Mouse (Mus musculus) yolk sac, embryonic 10.5 days (tissue): ENCODE measurements around the gene Palm3.
"Not testable (repeated sequence)": the region's sequence is repeated elsewhere in the genome, so short reads cannot be mapped to it uniquely, and the experiment has no call there.

ENCODE experiments used
- DNase-seq: peaks from one replicate; pipeline ENCODE4 v3.0.0-alpha.2; 2017; ENCODE audit warnings: low spot score

Palm3 gene

DNA sequence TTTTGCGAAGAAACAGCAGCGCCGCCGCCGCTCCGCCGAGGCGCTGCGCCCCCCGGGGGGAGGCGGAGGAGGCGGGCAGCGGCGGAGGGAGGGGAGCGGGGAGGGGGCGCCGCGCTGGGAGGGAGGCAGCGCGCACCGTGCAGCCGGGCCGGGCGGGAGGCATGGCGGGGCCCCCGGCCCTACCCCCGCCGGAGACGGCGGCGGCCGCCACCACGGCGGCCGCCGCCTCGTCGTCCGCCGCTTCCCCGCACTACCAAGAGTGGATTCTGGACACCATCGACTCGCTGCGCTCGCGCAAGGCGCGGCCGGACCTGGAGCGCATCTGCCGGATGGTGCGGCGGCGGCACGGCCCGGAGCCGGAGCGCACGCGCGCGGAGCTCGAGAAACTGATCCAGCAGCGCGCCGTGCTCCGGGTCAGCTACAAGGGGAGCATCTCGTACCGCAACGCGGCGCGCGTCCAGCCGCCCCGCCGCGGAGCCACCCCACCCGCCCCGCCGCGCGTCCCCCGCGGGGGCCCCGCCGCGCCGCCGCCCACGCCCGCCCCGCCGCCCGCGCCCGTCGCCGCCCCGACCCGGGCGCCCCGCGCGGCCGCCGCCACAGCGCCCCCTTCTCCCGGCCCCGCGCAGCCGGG is 23.6 kb upstream of the Palm3 start, which contains the start of gene Samd1:
Samd1 (plus strand) TSS at position 162 of the 631 bp plus-strand sequence.
- peak; percentile 58 for DNase-seq

DNA sequence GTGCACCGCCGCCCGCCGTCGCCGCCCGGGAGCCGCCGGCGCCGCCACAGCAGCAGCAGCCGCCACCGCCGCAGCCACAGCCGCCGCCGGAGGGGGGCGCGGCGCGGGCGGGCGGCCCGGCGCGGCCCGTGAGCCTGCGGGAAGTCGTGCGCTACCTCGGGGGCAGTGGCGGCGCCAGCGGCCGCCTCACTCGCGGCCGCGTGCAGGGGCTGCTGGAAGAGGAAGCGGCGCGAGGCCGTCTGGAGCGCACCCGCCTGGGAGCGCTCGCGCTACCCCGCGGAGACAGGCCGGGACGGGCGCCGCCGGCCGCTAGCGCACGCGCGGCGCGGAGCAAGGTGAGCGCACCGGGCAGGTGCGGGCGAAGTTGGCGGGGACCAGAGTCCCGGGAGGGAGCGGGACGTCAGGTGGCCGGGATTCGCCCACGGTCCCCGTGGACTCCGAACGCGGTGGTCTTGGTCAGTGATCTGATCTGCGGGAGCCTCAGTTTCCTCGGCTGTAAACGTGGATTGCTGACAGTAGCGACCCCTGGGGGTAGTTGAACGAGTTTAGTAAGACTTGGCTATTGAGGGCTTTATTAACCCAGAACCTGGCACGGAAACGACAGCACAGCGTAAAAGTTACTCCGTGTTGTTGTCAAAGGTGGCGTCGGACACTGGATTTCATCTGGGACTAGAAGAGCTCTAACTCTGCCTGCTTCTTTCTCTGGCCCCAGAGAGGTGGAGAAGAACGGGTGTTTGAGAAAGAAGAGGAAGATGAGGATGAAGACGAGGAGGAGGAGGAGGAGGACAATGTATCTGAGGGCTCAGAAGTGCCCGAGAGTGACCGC is 22.8 kb upstream of the Palm3 start:
- DNase-seq = peak; percentile 74

DNA sequence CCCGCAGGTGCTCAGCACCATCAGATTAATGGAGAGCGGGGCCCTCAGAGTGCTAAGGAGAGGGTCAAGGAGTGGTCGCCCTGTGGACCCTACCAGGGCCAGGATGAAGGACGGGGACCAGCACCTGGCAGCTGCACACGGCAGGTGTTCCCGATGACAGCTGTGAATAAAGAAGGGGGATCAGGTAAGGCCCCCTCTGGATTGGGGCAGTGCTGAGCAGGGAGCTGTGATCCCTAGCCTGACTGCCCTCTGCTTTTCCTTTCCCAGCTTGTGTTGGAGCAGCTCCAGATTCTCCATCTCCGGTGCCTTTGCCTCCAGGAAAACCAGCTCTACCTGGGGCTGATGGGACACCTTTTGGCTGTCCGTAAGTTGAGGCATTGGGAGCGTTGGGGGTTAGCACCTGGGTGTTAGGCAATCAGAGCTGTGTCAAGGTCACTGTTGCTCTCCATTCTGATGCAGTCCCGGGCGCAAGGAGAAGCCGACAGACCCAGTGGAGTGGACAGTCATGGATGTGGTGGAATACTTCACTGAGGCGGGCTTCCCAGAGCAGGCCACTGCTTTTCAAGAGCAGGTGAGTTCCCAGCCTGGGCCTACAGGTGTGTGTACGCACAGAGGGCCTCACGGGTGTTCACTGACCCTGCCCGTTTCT is 22.1 kb upstream of the Palm3 start:
- DNase-seq = no peak

DNA sequence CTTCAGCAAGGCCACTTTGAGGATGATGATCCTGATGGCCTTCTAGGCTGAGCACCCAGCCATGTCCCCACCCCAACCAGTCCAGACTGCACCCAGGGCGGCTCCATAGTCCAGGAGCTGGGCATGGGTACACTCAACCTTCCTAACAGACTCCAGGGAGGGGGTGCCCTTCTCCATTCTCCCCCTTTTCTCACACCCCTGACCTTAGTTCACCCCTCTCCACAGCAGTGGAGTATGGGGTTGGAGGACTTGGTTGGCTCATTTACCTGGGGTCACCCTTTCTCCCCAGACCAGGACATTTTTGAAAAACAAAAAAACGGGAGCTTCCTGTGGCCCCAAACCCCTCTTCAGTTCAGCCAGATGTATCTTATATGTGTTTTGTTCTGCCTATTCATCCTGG is 21.4 kb upstream of the Palm3 start:
- no peak for DNase-seq

DNA sequence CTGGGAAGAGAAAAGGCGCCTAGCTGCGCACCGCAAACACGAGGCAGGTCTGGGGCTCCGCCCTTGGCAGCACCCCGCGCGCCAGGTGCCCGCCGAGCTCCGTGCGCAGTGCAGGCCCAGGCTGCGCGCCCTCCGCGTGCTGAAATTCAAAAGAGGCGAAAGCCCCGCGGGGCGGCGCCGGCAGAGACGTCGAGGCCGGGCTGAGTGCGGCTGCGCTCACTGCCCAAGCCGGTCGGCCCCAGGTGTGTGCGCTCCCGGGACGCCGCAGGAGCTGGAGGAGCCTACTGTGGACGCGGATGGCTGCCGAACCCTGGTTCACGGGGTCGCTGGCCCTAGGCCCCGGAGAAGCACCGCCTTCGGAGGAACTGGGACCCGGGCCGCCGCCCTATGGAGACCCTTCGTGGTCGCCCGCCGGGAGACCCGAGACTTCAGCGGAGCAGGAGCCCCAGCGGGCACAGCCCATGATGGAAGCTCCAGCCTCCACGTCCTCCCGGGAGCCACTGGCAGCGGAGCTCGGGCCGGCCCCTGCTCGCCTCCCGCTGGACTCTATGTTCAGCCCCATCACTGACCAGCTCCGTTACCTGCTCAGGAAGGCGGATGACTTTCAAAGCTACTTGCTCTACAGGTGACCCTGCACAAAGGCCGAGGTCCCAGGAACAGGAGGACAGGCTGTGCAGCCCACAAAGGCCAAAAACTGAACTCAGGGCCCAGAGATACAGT is 19.8 kb upstream of the Palm3 start, which contains the start of gene 1700067K01Rik:
1700067K01Rik (plus strand) TSS at position 222 of the 720 bp plus-strand sequence.
- no peak for DNase-seq

DNA sequence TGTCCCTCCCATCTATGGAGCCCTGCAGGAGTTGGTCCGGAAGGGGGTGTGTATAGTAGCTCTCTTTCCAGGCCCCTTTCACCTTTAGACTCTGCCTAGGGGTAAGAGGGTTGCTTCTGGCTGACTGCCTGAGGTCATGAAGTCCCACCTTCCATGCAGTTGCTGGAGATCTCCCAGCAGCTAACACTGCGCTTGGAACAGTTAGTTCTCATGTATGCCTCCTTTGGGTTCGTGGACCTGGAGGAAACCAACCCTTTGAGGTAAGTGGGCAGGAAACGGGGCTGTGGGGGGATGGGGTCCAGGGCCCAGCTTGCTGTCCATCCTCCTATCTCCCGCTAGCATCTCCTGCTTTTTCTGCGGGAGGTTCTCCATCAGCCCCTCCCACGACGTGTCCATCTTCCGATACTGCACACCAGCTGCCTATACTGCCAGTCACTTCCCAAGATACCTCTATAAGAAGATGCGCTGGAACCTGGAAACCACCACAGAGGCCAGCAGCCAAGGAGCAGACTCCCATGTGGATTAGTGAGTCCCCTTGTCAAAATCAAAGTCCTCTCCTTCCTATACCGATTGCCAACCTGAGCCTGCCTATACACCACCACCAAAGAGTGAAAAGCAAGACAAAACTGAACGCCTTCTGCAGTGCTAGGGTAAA is 18.2 kb upstream of the Palm3 start:
- DNase-seq = peak; percentile 43

DNA sequence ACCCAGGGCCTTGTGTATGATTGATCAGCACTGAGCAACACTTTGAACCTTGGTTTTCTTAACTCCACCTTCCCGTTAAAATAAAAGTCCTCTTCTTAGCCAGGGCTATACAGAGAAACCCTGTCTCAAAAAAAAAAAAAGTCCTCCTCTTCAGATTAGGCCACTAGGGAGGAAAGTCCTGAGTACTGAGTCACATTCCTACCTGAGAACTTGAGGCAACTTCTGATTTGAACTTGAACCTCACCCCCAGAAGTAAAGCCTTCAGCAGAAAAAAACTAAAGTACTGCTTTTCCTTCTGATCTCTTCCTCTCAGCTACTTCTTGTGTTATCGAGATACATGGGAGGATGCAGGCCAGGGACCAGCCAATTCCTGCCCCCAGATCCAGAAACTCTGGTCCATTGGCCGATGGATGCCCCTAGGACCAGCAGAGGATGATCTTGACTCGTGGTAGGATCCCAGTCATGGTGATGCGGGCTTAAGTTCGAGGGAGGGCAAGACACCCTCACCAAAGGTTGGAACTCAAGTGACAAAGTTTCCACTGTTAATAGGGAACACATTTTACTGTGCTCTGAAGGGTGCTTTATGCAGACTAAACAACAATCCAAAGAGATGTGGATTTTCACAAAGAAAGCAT is 17.5 kb upstream of the Palm3 start:
- DNase-seq = no peak

DNA sequence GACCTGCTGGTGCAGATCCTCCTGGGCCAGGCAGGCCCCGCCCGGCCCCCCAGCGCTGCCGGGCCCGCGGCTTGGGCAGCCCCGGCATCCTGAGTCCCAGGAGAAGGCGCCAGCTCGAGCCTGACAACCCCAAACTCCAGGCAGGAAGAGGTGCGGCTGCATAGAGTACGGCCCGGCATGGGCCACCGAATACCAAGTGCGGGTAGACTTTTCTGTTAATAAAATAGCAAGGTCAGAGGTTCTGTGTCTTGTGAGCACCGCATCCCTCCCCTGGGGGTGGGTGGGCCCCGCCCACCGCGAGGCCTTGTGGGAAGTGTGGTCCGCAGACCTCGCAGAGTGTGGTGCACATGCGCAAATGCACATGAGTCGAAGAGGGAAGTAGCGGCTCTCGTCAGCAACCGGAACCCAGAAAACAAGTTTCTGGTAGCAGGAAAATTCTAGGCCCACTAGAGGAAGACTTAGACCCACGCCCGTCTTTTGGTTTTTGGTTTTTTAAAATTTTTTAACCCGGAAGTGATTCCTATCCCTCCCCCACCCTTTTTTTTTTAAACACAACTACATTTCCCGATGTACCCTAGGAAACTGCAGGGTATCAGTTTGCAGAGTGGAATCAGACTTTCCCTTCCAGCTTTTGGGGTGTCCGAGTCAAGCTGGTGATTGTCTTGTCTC is 16.6 kb upstream of the Palm3 start:
- DNase-seq = peak; percentile 96

DNA sequence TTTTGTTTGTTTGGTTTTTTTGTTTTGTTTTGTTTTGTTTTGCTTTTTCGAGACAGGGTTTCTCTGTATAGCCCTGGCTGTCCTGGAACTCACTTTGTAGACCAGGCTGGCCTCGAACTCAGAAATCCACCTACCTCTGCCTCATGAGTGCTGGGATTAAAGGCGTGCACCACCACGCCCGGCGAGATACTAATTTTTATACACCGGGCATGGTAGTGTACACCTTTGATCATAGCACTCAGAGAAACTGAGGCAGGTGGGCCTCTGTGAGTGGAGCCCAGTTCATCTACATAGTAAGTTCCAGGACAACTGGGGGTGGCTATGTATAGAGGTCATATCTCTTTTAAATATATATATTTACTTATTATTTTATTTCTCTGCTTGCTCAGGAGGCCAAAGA is 15.8 kb upstream of the Palm3 start:
- not testable (repeated sequence) for DNase-seq

DNA sequence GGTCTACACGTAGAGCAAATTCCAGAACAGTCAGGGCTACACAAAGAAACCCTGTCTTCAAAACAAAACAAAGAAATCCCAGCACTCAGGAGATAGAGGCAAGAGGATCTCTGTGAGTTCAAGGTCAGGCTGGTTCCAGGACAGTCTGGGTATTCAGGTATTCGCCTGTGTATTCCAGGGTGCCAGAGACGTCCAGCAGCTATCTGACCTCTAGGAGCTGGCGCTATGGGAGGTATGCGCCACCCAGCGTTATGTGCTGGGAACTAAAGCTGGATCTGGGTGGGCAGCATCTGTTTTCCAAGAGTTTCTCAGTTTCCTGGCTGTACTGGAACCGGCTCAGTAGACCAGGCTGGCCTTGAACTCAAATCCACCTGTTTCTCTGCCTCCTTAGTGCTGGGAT is 12.9 kb upstream of the Palm3 start:
- no peak for DNase-seq

DNA sequence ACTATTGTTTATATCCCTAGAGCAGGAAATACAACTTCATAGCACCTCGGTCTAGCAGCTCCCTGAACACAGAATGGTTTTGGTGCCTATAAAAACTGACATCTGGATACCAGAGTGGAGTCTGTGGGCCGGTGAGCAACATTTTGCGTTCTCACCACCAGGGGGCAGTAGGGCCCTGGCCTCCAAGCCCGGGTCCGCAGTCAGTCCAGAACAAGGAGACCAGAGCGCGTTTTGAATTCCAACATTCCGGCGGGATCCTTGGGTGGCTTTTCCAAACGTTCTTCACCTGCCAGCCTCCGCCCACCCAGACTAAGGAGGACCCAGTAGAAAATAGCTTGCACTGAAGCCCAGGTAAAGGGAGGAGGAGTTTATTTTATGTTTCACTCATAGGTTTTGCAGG is 11.4 kb upstream of the Palm3 start:
- DNase-seq = peak; percentile 83

DNA sequence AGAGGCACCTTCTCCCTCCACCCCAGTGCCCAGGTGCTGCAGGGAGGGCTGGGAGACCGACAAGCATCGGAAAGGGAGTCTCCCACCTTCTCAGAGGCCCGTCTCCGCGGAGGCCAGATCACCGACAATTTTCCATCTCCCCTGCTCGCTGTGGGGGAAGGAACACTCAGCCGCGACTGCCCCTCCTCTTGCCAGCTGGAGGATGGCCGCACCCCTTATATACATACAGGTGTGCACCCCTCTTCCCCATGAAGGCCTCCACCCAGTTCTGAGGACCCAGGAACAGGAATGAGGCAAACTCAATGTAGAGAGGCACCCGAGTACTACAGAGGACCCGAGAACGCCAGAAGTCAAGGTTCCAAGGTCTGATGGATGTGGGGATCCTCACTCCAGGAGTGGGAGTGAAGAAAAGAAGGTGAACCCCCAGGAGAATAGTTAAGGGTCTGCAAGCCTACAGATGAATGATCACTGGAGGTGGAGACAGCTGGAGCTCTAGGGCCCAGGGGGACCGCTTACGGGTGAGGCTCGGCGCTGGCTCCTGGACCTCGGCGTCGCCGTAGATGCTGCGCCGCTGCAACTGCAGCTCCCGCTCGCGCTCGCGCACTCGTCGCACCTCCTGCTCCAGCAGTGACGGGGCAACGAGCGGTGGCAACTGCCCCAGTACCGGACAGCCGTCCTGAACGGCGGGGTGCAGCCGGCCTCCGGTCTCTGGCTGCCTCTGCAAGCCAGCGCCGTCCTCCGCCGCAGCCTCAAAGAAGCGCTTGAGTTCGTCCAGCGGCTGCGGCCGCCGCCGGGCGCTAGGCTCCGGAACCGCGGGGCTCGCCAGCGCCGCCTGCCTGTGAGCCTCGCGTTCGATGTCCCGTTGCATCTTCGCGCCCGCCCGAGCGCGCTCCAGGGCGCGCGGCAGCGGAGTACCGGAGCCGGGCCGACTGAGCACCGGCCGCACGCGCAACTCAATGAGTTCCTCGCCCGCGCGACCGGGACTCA is 10.4 kb upstream of the Palm3 start:
- DNase-seq = peak; percentile 72

DNA sequence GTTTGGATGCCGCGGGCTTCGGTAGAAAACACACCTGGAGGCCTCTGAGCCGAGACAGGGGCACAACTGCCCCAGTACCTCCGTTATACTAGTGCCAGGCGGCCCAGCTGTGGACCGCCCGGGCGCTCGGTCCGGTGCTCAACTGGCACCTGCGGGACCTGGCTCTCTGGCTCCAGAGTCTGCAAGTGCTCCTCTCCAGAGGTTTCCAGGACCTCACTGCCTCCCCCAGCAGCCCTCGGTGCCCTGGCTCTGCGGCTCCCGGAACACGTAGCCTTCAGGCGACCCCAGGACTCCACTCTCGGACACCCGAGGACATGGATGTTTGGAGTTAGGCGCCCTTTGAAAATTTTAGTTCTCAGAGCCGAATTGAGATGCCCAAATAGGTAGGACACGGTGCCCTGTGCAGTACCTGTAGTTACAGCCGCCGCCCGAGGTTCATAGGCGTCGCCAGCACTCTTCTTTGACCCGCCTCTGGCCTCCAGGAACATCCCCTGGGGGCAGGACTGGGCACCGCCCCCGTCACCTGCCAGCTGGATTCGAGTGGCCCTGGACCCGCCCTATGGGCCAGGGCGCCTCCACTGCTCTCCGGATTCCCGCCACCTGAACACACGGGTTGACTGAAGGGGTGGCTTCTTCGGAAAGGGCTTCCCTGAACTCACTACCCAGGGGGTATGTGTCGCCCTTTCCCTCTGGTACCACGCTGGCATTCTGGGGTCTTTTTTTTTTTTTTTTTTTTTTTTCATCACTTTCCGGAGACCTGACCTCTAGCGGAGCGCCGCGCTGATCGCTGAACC is 9.4 kb upstream of the Palm3 start, which contains the start of gene 2210011C24Rik:
2210011C24Rik (minus strand) TSS at position 467 of the 794 bp plus-strand sequence.
- peak; percentile 87 for DNase-seq

DNA sequence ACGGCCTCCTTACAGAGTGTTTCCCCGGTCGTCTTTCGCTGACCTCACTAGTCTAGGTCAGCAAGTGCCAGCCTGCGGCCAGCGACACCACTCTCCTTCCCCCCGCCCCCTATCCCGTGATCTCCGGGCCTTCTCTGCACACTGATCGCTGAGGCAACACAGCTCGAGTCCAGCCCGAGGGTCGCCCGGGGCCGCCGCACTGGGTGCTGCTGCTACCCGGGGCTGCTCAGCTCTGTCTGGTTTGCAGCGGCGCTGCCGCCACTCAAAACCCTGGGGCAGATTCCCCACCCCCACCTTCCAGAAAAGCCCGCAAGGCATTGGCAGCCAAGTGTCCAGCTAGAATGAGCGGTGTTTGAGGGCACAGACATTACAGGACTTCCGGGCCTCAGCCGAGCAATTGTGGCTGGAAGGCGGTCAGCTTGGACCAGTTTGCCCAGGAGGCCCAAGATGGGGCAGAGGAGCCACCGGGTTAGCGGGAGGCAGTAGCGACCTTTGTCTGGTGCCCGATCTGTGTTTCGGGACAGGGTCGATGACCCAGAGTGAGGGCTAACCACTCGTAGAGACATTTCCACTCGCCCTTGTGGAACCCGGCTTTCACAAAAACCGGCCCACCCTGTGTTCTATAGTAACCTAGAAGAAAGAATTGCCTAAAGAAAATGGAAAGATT is 8.6 kb upstream of the Palm3 start:
- peak; percentile 88 for DNase-seq

DNA sequence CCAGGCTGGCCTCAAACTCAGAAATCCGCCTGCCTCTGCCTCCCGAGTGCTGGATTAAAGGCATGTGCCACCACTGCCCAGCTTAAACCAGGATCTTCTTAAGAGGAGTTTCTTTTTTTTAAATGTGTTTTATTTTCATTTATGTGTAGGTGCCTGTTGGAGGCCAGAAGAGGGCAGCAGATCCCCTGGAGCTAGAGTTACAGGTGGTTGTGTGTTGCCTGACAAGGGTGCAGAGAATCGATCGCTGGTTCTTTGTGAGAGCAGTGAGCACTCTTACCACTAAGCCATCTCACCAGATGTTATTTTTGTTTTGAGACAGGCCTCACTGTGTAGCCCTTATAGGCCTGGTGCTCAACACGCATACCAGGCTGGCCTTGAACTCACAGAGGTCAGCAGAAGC is 5.4 kb upstream of the Palm3 start:
- DNase-seq = no peak

DNA sequence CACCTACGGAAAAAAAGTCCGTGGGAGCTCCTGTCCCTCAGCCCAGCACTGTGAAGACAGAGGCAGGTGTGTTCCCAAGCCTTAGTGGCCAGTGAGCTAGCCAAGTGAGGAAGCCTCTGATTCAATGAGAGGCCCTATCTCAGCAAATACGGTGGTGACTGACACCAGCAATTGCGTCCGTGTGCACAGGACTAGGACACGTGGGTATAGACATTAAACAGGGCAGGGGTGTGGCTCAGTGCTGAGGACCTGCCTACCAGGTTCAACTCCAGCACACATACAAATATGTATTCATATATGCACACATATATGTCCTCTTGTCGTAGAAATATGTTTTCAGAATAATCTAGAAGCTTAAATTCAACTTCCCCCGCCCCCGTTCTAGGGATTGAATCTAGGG is 1.5 kb upstream of the Palm3 start:
- no peak for DNase-seq

DNA sequence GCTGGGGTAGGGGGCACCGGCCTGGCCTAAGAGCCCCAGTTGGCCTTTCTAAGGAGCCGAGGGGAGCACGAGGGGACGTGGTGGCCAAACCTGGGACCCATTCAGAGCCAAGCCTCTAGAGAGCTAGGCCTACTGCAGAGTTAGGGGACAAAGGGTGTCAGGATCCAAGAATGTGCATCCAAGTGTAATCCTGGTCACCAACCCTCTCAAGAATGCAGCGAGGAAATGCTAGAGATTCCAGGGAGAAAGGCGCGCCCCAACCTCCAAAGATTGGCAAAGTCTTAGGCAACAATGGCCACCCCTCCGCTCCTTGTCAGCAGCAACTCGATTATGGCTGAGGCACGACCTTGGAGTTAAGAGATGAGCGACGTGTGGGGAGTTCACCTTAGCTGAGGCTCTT is 298 bp downstream of the Palm3 start:
- no peak for DNase-seq

DNA sequence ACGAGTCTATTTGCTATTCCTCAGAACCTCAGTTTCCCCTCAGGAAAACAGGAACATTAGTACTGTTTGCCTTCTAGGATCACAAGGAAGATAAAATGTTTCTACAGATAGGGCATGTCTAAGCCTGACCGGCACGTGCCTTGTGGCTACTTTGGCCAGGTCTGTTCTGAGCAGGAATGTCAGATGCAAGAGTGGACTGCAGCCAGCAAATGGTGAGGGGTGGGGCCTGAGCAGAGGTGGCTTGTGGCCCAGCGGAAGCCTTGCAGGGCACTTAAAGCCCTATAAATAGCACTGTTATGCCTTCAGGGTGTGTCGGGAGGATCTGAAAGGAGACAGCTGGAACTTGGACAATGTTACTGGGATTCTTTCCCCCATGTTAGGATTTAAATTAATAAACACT is 1.8 kb downstream of the Palm3 start:
- peak; percentile 87 for DNase-seq
